Mouse (Mus musculus) c-Kit-negative CD71-positive TER-119-positive erythroid progenitor cells, embryonic 14.5 days (primary cell): ENCODE results near the gene Sertad3.

Experiments used
- DNase-seq: peaks from one replicate; pipeline ENCODE4 v3.0.0-alpha.2; 2013; ENCODE audit warnings: low read depth, low spot score

Sertad3 gene

DNA sequence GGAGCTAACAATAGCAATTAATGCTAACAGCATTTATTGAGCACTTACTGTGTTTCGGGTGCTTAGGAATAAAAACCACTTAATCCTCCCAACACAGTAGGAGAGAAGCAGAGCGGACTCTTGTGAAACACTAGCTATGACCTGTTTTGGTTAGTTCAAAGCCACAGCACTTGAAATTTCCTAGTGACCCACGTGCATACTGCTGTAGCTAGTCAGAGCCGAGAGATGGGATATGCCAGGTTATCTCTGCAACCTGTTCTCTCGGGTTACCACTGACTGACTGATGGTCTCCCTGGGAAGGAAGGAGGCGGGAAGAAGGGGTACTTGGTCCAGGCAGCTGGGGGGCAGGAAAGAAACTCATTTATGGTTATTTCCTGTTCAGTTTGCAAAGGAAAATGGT lies 13.1 kb upstream of the Sertad3 start:
- DNase-seq: no peak

GRCm38 (mm10) chr7:27467648-27468047 lies 5.9 kb upstream of the Sertad3 start:
- no peak for DNase-seq

DNA sequence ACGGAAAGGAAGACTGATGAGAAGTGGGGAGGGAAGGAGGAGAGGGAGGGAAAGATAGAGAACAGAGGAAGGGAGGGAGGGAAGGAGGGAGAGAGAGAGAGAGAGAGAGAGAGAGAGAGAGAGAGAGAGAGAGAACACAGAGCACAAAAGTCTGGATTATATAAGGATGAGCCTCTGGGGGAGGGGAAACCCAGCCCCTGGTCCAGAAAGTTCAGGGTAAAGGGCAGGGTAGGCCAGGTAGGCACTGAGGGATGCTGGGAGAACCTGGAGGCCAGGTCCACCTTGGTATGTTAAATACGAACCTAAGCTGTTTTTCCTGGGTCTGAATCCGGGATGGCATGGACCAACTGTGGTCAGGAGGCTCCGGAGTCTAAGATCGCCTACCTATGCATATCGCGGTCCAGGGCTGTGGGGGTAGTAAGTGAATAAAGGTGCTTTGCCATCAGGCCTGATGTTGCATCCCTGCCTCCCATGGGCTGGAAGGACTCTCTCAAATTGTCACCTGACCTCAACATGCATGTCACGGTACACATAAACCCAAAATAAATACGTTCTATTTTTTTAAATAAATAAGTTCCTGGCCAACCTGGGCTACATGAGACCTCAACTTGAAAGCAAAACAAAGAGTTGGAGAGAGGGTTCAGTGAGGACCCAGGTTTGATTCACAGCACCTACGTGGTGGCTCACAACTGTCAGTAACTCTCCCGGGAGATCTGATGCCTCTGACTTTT lies 2.0 kb upstream of the Sertad3 start:
- no peak for DNase-seq

DNA sequence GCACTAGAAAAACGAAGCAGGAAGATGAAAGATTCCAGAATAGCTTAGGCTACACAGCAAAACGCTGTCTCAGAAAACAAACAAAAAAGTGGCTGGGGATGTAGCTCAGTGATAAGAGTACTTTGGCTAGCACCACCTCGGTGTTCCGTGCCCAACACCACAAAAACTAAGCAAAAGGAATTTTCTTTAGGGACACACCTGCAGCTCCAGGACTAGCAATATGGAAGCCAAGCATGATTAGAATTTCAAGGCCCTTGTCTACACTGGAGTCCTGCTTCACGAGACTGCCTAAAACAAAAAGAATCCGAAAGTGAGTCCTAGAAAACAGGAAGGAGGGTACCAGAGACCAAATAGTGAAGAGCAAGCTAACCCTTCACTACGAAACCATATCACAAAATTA lies 972 bp upstream of the Sertad3 start:
- DNase-seq: no peak

GRCm38 (mm10) chr7:27473835-27474489 lies 394 bp downstream of the Sertad3 start:
- no peak for DNase-seq

GRCm38 (mm10) chr7:27474490-27474954 lies 954 bp downstream of the Sertad3 start:
- peak; percentile 98 for DNase-seq

DNA sequence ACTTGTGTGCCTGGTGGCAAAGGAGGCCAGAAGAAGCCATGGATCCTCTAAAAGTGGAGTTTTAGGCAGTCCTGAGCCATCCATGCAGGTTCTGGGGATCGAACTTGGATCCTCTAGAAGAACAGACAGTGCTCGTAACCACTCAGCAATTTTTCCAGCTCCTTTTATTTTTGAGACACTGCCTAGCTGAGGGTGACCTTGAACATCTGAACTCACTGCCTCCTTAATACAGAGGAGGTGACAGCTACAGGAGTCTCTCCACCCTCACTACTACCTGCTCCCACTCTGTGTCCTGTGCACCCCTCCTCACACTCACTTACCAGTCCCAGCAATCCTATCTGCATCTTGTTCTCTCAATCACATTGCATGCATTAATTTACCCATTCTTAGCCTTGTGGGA lies 2.0 kb downstream of the Sertad3 start:
- no peak for DNase-seq

GRCm38 (mm10) chr7:27476098-27476635 lies 2.6 kb downstream of the Sertad3 start:
- no peak for DNase-seq

- no peak for DNase-seq
These were observed 5.0 kb downstream of the Sertad3 start for GRCm38 (mm10) chr7:27478561-27478960.

DNA sequence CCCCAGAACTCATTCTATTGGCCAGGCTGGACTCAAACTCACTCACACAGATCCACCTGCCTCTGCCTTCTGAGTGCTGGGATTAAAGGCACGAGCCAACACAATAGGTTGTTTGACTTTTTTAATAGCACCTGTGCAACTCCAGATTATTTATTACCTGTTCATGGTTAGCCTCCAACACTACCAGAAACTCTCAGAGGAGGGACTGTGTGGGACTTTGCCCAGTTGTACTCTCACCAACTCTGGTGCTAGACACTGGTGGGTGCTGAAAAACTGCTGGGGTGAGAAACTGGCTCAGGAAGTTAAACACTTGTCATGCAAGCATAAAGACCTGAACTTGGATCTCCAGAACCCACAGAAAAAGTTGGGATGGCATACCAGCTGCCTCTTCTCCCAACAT lies 6.2 kb downstream of the Sertad3 start:
- DNase-seq: no peak

DNA sequence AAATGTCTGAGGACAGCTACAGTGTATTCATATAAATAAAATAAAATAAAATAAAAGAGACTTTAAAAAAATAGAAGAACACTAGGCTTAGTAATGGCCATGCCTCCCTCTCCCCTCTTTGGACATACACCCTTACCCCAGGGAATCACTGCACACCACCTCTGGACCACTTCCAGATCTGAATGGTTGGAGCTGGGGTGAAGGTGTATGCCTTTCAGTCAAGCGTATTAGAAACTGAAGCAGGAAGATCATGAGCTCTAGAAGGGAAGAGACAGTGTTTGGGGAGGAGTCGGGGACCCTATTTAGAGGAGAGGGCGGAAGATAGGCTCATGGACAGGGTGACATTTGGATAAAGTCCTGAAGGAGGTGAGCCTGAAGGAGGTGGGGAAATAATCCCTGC lies 6.9 kb downstream of the Sertad3 start:
- no peak for DNase-seq

DNA sequence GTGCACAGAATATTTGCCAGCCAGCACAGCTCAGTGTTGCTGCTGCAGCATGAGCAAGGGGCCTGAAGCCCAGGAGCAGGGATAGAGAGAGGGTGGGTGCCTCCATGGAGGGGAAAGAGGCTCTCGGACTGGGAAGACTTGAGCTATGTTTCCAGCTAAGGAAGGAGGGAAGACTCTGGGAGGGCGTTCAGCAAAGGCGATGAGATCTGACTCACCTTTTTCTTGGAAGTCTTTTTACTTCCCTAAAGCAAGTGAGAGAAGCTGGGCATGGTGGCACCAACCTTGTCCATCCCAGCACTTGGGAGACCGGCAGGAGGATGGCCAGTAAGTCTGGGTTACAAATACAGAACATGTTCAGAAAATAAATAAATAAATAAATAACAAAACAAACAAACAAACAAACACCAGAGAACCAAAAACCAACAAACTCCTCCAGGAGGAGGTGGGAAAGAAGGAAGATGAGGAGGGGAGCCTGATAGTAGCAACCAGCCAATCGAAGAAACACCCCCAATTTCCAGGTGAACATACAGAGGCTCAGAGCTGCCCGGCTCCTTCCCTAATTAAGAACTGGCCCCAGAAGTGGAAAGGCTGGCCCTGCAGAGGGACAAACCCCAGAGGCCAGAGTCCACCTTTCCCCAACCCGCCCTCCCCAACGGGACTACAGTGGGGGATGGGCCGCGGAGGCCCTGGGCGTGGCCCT lies 7.5 kb downstream of the Sertad3 start:
- DNase-seq: no peak

DNA sequence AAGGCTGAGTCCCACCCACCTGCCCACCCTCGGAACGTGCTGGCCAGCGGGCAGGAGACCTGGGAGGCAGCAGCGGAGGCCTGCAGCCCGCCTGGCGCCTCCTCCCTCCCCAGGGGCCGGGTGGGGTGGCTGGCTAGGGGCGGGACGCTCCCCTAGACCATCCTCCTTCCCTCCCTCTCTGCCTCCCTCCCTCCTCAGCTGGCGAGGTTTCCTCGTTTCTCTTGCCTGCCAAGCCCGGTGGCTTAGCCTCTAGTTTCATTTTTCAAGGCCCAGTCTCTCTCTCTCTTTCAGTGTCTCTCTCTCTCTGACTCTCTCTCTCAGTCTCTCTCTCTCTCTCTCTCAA lies 8.0 kb downstream of the Sertad3 start:
- DNase-seq: peak; percentile 70

DNA sequence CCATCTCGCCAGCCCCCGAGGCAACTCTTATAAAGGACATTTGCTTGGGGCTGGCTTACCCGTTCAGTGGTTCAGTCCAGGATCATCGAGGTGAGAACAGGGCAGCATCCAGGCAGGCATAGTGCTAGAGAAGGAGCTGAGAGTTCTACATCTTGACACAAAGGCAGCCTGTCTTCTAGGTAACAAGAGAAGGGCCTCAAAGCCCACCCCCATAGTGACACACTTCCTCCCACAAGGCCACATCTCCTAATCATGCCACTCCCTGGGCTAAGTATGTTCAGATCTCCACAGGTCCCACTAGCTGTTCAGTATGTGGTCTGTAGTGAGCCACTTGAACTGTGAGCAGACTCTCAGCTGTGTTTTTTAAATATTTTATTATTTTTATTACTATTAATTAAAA lies 10.3 kb downstream of the Sertad3 start:
- no peak for DNase-seq

DNA sequence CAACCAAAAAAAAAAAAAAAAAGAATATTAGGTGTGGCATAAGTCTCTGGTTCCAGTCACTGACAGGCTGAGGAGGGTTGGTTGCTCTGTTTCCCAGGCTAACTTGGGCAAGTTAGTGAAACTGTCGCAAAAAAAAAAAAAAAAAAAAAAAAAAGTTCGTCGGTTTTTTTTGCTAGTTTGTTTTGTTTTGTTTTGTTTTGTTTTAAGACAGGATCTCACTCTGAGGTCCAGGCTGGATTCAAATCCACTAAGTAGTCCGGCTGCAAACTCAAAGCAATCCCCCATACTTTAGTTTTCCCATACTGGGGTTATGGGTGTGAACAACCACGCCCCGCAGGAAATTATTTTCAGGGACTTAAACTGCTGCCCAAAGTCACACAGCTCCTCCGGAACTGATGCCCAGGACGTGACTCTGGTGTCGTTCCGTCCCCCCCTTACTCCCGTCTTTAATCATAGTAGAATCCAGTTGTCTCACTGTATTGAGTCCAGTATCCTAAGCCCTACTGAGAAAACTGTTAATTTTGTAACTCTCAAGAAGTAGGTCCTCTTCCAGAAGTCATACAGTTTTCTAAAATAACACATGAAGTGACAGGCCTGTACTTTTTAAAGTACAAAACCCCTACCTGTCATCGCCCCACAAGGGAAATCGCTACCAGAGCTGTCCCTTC lies 12.7 kb downstream of the Sertad3 start:
- no peak for DNase-seq

DNA sequence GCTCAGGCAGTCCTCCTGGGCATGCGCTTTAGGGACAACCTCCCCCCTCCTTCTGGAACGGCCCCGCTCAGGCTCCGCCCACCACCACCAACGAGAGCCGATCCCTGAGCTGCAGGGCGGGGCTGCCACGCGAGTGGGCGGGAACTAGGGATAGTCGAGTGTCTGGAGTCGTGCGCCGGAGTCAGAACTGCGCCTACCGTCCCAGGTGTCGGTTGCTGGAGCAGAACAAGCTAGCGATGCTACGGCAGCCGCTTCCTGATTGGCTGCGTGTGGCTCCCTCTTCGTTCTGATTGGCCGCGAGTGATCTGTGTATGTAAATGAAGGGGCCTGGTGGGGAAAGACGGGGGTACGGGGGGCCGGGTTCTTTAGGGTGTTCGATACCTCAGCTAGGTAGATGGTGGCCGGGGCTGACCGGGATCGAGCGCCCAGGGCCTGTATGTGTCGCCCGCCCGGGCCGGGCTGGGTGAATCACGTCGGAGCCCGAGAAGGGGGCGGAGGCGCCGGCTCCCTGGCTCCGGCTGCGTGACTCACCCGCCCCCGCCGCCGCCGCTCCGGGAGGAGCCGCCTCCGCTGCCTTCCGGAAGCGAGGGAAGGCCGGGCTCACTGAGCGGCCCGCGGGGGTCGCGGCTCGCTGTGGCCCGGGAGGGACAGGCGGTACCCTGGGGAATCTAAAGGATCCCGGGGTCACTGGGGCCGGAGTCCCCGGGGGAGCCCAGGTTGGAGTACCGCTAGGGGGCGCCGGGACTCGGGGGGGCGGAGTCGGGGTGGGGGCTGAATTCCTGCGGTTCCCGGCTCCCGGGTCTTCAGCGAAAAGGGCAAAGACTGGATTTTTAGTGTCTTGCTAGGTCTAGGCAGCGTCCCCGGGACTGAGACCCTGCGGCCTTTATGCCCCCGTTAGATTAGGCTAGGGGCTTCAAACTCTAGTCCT lies 13.5 kb downstream of the Sertad3 start, which contains the start of gene Sertad1:
TSS of gene Sertad1 (plus strand) at position 141 of the 928 bp plus-strand sequence.
- DNase-seq: peak; percentile 99

DNA sequence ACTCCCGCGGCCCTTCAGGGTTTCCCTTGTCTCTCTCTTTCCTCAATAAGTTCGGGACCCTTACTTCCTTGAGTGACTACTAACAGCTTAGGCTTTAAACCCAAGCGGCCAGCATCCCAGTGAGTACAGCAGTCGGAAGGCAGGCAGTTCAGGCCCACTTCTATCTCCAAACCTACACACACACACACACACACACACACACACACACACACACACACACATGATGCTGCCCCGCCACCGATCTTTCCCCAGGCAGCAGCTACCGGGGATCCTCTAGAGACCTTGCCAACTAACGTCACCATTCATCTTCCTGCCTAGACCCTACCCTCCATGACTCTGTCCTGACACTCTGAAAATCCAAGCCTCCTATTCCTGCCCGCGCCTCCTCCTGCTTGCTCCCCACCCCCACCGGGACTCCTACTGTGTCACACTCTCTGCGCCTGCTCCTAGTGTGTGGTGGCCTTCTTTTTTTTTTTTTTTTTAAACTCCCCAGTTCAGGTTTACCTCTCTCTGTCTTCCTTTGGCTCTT lies 14.2 kb downstream of the Sertad3 start:
- no peak for DNase-seq

GRCm38 (mm10) chr7:27489270-27489869 lies 15.8 kb downstream of the Sertad3 start:
- no peak for DNase-seq

GRCm38 (mm10) chr7:27490227-27490542 lies 16.6 kb downstream of the Sertad3 start:
- no peak for DNase-seq
